Mouse (Mus musculus): ENCODE measurements around the gene Prom2. TPM values are rescaled to one million over a fixed set of nuclear protein-coding genes. Genes with fewer than 3 reads are reported as not detected.
A peak's percentile ranks its signal among the peaks of the same experiment; 100 is the strongest.

Gene Prom2
- polyA plus RNA-seq, 1 experiment from 2014 or later = 0.19 TPM

DNA sequence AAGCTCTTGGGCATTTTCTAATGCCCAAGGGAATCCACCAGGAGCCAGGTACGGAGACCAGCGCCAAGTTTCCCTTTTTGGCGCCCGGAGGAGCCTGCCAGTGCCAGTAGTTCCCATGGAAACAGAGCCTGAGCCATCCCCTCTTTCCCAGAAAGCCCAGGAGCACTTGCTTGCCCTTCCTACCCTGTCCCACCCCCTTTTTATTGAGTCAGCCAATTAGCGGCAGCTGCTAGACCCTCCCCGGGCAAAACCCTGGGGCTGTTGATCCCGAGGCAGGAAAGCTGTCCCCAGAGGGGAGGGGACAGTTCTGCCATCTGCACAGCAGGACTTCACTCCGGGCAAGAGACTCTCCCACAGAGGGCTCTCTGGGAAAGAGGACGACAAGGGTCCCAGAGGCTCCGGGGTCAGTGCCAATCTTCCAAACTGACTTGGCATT lies 19.2 kb downstream of the Prom2 start, which contains the start of gene Kcnip3:
Gene Kcnip3, minus strand, starts transcription at position 89 of the 436 bp plus-strand sequence.
- Histone ChIP-seq H3K4me3 (peak within 1 kb of the TSS; percentile 40), H3K27me3 (replicated peaks) (peaks cover 36% of the 10 kb centered on the region), H3K36me3 (no peaks in the 10 kb centered on the region), H3K27ac (replicated peaks) (no peak within 1 kb of the TSS), H3K4me1 (peaks cover 17% of the 10 kb centered on the region), H3K9me3 (no peaks in the 10 kb centered on the region), H3K4me2 (peak within 1 kb of the TSS; percentile 67), H3K9ac (peak within 1 kb of the TSS; percentile 61)
- ATAC-seq (ENCODE audit: extremely low read depth, insufficient number of reproducible peaks, low FRiP score, low TSS enrichment) = no peak
- WGBS = 4% methylated on average over 10 of the region's 10 CpGs

DNA sequence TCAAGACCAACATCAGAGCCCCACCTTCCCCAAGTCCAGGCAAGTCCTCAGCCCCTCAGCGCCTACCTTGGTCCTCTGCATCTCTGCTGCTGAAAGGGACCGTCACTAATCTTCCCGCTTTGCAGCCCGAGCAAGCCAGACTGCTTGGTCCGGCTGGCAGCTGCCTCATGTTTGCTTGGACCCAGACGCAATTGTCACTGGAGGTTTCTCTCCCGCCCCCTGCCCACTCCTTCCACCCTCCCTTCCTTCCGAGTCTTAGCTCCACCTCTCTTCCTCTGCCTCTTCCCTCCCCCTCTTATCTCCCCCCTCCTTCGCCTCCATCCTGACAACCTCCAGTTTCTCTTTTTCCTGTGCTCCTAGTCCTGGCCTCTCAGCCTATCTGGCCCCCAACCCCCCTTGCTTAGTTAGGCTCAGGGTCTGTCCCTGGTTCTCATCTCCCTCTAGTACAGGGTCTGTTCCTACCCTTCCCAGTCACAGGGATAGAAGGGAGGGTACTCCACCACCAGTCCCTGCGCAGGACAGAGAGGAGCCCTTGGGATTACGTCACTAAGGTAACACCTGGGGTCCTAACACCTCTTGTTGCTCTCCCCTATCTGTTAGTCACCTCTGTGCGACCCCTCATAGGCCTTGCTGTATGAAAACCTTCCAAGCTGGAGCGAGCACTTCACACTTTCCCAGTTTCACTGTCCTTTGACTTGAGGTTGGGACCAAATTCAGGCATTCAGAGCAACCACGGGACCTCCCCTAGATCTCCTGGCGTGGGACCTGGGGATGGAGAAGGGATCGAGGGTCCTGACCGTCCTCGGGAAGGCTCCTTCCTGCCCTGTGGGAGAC lies 19.9 kb downstream of the Prom2 start:
- H3K4me2 ChIP-seq = peak overlapping the region; percentile 67
- peaks cover 36% of the 10 kb centered on the region for H3K27me3 ChIP-seq (replicated peaks)
- peak overlapping the region; percentile 61 for H3K9ac ChIP-seq
- H3K27ac ChIP-seq (replicated peaks) = no peak overlapping the region
- under 1% methylated on average over 18 of the region's 18 CpGs for WGBS
- H3K36me3 ChIP-seq = no peaks in the 10 kb centered on the region
- H3K4me1 ChIP-seq = peaks cover 17% of the 10 kb centered on the region
- no peak for ATAC-seq (ENCODE audit: extremely low read depth, insufficient number of reproducible peaks, low FRiP score, low TSS enrichment)
- H3K4me3 ChIP-seq = peak overlapping the region; percentile 40
- H3K9me3 ChIP-seq = no peaks in the 10 kb centered on the region

DNA sequence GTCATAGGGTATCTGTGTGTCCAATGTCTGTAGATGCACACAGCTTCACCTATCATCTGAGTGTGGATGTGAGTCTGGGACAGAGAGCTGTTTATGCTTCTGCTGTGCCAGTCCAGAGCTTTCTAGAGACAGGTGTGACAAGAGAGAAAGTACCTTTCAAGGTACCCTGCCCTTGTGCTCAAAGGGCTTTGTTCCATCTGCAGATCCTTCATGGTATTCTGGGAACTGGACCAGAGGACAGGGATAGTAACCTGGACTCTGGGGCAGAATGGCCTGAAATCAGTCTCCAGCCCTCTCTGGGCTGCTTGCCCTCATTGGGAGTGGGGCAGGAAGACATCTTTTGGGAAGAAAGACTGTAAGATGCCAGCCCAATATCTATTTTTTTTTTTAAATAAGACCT lies 21.1 kb downstream of the Prom2 start:
- H3K4me3 ChIP-seq = no peak overlapping the region

DNA sequence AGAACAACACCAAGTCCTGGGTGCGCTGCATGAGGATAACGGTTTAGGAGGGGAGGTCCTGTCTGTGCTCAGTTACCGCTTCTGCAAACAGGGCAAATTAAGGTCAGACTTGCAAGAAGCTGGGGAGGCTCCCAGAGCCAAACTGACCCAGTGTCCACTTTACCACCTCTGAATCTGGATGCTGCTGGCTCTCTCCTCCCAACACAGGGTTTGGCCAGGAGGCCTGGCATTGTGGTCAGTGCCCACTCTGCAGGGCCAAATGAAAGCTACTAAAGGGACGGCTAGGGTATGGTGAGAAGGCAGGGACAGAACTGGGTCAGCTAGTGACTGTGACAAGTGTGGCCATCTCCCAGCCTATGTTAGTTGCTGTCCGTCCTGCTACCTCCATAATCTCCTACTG lies 22.0 kb downstream of the Prom2 start:
- Histone ChIP-seq H3K27me3 (replicated peaks) (peaks cover 36% of the 10 kb centered on the region), H3K4me3 (no peak overlapping the region), H3K9ac (no peak overlapping the region), H3K27ac (replicated peaks) (no peak overlapping the region), H3K4me1 (peaks cover 17% of the 10 kb centered on the region), H3K36me3 (no peaks in the 10 kb centered on the region), H3K4me2 (no peak overlapping the region), H3K9me3 (no peaks in the 10 kb centered on the region)
- ATAC-seq (ENCODE audit: extremely low read depth, insufficient number of reproducible peaks, low FRiP score, low TSS enrichment) = no peak
- 77% methylated on average over 5 of the region's 5 CpGs for WGBS

More for the DNA sequence above, 21.1 kb downstream of the Prom2 start:
- no peaks in the 10 kb centered on the region for H3K9me3 ChIP-seq
- H3K4me2 ChIP-seq = no peak overlapping the region
- peaks cover 36% of the 10 kb centered on the region for H3K27me3 ChIP-seq (replicated peaks)
- no peak overlapping the region for H3K27ac ChIP-seq (replicated peaks)
- ATAC-seq (ENCODE audit: extremely low read depth, insufficient number of reproducible peaks, low FRiP score, low TSS enrichment) = no peak
- H3K36me3 ChIP-seq = no peaks in the 10 kb centered on the region
- no peak overlapping the region for H3K9ac ChIP-seq
- H3K4me1 ChIP-seq = peaks cover 17% of the 10 kb centered on the region

DNA sequence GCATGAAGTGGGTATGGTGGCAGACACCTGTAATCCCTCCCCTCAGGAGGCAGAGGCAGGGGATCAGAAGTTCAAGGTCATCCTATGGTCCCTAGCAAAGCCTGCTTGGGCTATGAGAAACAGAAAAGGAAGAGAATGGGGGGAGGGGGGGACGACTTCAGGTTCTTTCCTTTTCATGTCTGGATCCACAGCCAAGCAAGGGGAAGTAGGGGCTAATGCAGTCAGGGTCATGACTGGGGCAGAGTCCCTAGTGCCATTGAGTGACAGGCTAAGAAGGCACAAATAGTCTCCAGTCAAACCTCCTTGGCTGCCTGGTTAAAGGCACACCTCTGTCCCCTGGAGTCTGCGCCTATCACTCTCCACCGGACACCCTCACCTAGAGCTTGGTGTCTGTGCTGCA lies 22.4 kb downstream of the Prom2 start:
- WGBS = 51% methylated on average over 3 of the region's 3 CpGs
- Histone ChIP-seq H3K4me2 (no peak overlapping the region), H3K4me1 (peaks cover 17% of the 10 kb centered on the region), H3K27ac (replicated peaks) (no peak overlapping the region), H3K9ac (no peak overlapping the region), H3K36me3 (no peaks in the 10 kb centered on the region), H3K27me3 (replicated peaks) (peaks cover 35% of the 10 kb centered on the region), H3K9me3 (no peaks in the 10 kb centered on the region), H3K4me3 (no peak overlapping the region)
- ATAC-seq (ENCODE audit: extremely low read depth, insufficient number of reproducible peaks, low FRiP score, low TSS enrichment) = no peak

DNA sequence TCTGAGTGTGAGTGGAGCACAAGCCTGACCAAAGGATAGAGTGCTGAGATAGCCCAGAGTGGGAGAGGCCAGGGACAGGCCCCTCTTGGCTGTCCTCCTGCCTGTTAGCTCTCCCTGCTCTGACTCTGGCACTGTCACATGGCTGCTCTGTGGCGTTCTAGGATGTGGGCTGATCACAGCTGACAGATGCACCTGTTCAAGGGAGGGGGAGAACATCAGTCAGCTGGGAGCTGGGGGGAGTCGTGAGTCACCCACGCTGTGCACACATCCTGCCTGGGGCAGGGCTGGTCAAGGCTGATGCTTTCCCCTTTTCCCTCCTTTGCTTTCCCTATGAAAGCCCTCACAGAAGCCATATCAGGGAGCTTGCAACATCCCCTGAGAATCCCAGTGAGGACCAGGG lies 23.0 kb downstream of the Prom2 start:
- 36% methylated on average over 3 of the region's 3 CpGs for WGBS
- no peak for ATAC-seq (ENCODE audit: extremely low read depth, insufficient number of reproducible peaks, low FRiP score, low TSS enrichment)
- Histone ChIP-seq H3K4me2 (no peak overlapping the region), H3K4me3 (no peak overlapping the region), H3K9me3 (no peaks in the 10 kb centered on the region), H3K27ac (replicated peaks) (no peak overlapping the region), H3K9ac (no peak overlapping the region), H3K4me1 (peaks cover 17% of the 10 kb centered on the region), H3K27me3 (replicated peaks) (peaks cover 29% of the 10 kb centered on the region), H3K36me3 (no peaks in the 10 kb centered on the region)

DNA sequence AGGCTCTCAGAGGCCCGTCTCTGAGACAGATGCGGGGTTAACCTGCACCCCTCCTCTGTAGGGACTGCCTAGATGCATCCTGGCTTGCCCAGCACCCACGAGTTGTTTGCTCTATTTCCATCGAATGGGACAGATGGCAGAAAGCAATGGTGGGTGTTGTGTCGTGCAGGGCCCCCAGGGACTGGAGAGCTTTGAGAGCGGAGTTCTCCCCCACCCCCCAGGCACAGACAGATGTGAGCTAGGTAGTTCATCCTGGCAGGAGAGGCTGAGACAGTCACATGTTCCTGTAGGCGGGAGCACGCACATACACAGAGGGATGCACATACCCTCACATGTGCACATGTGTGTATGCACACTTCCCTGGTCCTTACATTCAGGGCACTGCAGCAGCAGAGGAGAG lies 24.2 kb downstream of the Prom2 start:
- Histone ChIP-seq H3K27ac (replicated peaks) (no peak overlapping the region), H3K4me2 (no peak overlapping the region), H3K9me3 (no peaks in the 10 kb centered on the region), H3K9ac (no peak overlapping the region), H3K4me3 (no peak overlapping the region), H3K36me3 (no peaks in the 10 kb centered on the region), H3K27me3 (replicated peaks) (peaks cover 19% of the 10 kb centered on the region), H3K4me1 (peaks cover 15% of the 10 kb centered on the region)
- no peak for ATAC-seq (ENCODE audit: extremely low read depth, insufficient number of reproducible peaks, low FRiP score, low TSS enrichment)
- 65% methylated on average over 8 of the region's 8 CpGs for WGBS

DNA sequence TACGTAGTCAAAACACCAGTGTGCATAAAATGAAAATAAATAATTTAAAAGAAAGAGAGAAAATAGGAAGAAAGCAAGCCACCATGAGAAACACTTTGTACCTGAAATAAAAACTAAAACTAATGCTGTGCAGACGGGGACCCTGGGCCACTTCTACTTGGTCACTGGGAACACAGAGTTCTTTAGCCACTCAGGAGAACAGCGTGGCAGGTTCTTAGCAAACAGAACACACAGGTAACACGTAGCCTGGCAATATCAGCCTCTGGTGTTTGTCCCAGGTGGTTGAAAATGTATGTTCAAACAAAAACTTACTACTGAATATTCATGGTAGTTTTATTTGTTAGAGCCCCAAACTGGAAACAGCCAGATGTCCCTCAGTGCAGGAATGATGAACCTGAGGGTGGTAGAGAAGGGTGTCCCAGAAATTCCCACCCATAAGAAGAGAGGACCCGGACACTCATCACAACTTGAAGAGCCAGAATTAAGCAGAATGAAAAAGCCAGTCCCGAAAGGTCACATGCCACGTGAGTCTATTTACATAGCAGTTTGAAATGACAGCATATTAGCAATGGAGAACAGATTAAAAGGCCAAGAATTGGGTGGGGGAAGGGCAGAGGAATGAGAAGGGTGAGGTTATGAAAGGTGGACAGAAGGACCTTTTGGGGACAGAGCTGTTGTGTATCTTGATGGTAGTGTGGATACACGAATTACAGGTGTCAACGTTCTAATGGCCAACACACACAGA lies 26.7 kb downstream of the Prom2 start:
- no peaks in the 10 kb centered on the region for H3K4me1 ChIP-seq
- H3K9me3 ChIP-seq = no peaks in the 10 kb centered on the region
- no peak overlapping the region for H3K4me3 ChIP-seq
- peaks cover 6% of the 10 kb centered on the region; the same call in 1 of the 2 replicates for H3K27me3 ChIP-seq (replicated peaks)
- no peak overlapping the region for H3K27ac ChIP-seq (replicated peaks)
- no peak overlapping the region for H3K9ac ChIP-seq
- ATAC-seq (ENCODE audit: extremely low read depth, insufficient number of reproducible peaks, low FRiP score, low TSS enrichment) = no peak
- no peak overlapping the region for H3K4me2 ChIP-seq
- WGBS = 74% methylated on average over 9 of the region's 9 CpGs
- H3K36me3 ChIP-seq = no peaks in the 10 kb centered on the region

DNA sequence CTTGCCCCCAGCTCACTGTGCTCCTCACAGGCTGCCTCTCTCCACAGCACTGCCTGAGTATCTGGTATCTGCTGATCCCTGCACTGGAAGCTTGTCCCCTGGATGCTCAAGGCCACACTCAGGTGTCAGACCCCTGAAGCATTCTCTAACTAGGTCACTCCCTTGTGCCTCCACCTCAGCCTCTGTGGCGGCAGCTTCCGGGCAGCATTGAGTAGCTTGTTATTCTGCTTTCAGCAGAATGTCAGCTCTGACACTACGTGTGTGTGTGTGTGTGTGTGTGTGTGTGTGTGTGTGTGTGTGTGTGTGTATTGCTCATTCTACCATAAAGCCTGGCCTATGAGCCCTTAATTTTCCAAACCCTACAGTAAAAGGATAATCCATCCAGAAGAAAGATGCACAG lies 28.0 kb downstream of the Prom2 start:
- Histone ChIP-seq H3K9me3 (no peaks in the 10 kb centered on the region), H3K27ac (replicated peaks) (no peak overlapping the region), H3K9ac (no peak overlapping the region), H3K4me1 (no peaks in the 10 kb centered on the region), H3K4me3 (no peak overlapping the region), H3K4me2 (no peak overlapping the region), H3K27me3 (replicated peaks) (peaks cover 6% of the 10 kb centered on the region; the same call in 1 of the 2 replicates), H3K36me3 (no peaks in the 10 kb centered on the region)
- WGBS = 35% methylated on average over 3 of the region's 3 CpGs
- ATAC-seq (ENCODE audit: extremely low read depth, insufficient number of reproducible peaks, low FRiP score, low TSS enrichment) = no peak

DNA sequence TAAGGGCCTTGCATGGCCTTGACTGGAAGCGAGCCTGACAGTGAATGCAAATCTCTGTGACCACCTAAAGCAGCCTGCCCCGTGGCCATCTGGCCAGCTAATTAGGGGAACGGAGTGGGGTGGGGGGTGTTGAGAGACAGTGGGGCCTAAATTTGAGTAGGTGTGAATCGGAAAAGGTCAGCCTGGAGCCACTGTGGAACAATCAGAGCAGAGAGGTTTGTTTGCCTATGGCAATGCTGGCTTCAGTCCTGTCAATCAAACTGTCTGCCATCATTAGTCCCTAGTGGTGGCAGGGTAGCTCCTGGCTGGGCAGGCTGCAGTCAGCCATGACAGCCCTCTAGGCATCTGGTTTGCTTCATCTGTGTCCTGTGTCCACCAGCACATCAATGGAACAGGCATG lies 29.8 kb downstream of the Prom2 start:
- no peak for ATAC-seq (ENCODE audit: extremely low read depth, insufficient number of reproducible peaks, low FRiP score, low TSS enrichment)
- Histone ChIP-seq H3K4me3 (no peak overlapping the region), H3K27ac (replicated peaks) (no peak overlapping the region), H3K36me3 (no peaks in the 10 kb centered on the region), H3K4me2 (no peak overlapping the region), H3K4me1 (no peaks in the 10 kb centered on the region), H3K27me3 (replicated peaks) (peaks cover 12% of the 10 kb centered on the region), H3K9ac (no peak overlapping the region), H3K9me3 (no peaks in the 10 kb centered on the region)
- 31% methylated on average over 4 of the region's 4 CpGs for WGBS

DNA sequence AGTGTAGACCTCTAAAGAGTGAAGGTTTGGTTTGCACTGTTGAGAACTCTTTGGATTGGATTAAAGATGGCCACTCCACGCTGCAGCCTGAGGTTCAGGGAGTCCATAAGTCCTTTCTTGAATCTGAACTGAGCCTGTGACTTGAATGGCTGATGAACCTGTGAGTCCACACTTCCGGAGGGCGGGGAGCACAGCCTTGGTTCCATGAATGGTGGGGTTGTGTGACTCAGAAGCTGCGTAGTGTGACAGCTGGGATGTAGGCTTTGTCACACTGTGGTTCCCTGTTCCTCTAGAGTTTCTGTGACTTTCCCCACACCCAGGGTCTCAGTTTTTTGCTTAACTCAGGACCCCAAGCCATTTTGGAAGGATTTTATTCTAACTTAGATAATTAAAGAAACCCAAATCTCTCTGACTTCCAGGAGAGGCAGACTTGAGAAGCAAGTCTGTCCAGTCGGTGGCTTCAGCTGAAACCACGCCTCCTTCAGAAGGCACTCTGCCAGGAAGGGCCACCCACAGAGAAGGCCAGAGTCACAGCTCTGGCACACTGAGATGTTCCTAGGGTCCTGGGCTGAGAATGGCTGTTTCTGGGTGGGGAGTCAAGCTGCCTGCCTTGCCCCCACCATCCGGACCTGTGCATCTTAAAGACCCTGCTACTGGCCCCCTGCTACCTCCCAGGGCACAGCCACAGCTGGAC lies 33.2 kb downstream of the Prom2 start:
- 59% methylated on average over 7 of the region's 7 CpGs for WGBS
- H3K9ac ChIP-seq = no peak overlapping the region
- H3K36me3 ChIP-seq = no peaks in the 10 kb centered on the region
- no peak overlapping the region for H3K4me2 ChIP-seq
- ATAC-seq (ENCODE audit: extremely low read depth, insufficient number of reproducible peaks, low FRiP score, low TSS enrichment) = no peak
- peaks cover 38% of the 10 kb centered on the region for H3K27me3 ChIP-seq (replicated peaks)
- H3K4me1 ChIP-seq = no peaks in the 10 kb centered on the region
- no peak overlapping the region for H3K4me3 ChIP-seq
- no peaks in the 10 kb centered on the region for H3K9me3 ChIP-seq
- H3K27ac ChIP-seq (replicated peaks) = no peak overlapping the region

Data from heart, embryonic 13.5 days (tissue).